Mouse (Mus musculus) G1E (cell line): Measurements from ENCODE around the gene Gm45713. TPM values are rescaled to one million over a fixed set of nuclear protein-coding genes. Genes with fewer than 3 reads are reported as not detected.
"Not testable (repeated sequence)": the region's sequence is repeated elsewhere in the genome, so short reads cannot be mapped to it uniquely, and the experiment has no call there.

Experiments used
- ATAC-seq: 2 replicates; pipeline ENCODE4 v1.8.0; 2016; ENCODE audit warnings: mild to moderate bottlenecking; ENCODE audit not compliant: insufficient number of reproducible peaks, poor library complexity, low FRiP score, severe bottlenecking; ENCODE audit errors: extremely low read depth
- DNase-seq: peaks from one replicate; pipeline ENCODE4 v3.0.0; 2012; ENCODE audit warnings: low spot score
- H3K27me3 ChIP-seq: 2 replicates; pipeline ENCODE4 v1.6.1; 2012; ENCODE audit warnings: mild to moderate bottlenecking, low read length, inconsistent platforms; ENCODE audit not compliant: insufficient read depth
- H3K36me3 ChIP-seq: replicated peaks from 2 replicates; pipeline ENCODE3; 2012; ENCODE audit warnings: mild to moderate bottlenecking, inconsistent platforms
- H3K4me1 ChIP-seq: 2 replicates; pipeline ENCODE4 v1.6.1; 2012; ENCODE audit warnings: low read depth, low read length, inconsistent platforms, mixed read lengths; ENCODE audit not compliant: insufficient read depth
- H3K4me3 ChIP-seq: 2 replicates; pipeline ENCODE4 v1.5.1; 2012; ENCODE audit warnings: low read depth, mild to moderate bottlenecking, inconsistent platforms, low read length, moderate library complexity, mixed read lengths
- H3K9me3 ChIP-seq: replicated peaks from 2 replicates; pipeline ENCODE4 v1.6.1; 2012; ENCODE audit warnings: inconsistent platforms
- CTCF ChIP-seq: IDR thresholded peaks from 2 replicates; pipeline ENCODE4 v1.5.1; 2012; ENCODE audit warnings: low read depth, low read length, inconsistent platforms, mixed read lengths
- GATA1 ChIP-seq: IDR thresholded peaks from 2 replicates; pipeline ENCODE4 v1.6.1; 2012; ENCODE audit warnings: borderline replicate concordance, low read length, inconsistent platforms, mixed read lengths
- GATA2 ChIP-seq: IDR thresholded peaks from 2 replicates; pipeline ENCODE4 v1.6.1; 2012; ENCODE audit warnings: low read depth, low read length, inconsistent platforms, borderline replicate concordance
- POLR2AphosphoS5 ChIP-seq: IDR thresholded peaks from 2 replicates; pipeline ENCODE4 v1.6.1; 2012; ENCODE audit warnings: low read depth, low read length, inconsistent platforms; ENCODE audit not compliant: insufficient replicate concordance
- TAL1 ChIP-seq: conservative IDR thresholded peaks from 2 replicates; pipeline ENCODE4 v1.6.1; 2012; ENCODE audit warnings: low read depth, low read length, inconsistent platforms, mixed read lengths
- polyA plus RNA-seq: library from polyadenylated mRNA; stranded (reverse); fragments of >175 nt; gene quantifications from 2 replicates; pipeline ENCODE4 v1.2.3, GENCODE M21; 2012
- total RNA-seq, 2 experiments: library from RNA; stranded (forward) in 1 of 2; stranded (reverse) in 1 of 2; fragments of 200-1000 nt in 1 of 2; fragments of >200 nt in 1 of 2; fragmentation: Nextera tagmentation in 1 of 2; gene quantifications; 2 replicates each; pipeline ENCODE4 v1.2.3; 2014 to 2017

Gm45713 gene
- total and polyA plus RNA-seq, 3 experiments: 0.16 to 1.3 TPM; not detected in 1

DNA sequence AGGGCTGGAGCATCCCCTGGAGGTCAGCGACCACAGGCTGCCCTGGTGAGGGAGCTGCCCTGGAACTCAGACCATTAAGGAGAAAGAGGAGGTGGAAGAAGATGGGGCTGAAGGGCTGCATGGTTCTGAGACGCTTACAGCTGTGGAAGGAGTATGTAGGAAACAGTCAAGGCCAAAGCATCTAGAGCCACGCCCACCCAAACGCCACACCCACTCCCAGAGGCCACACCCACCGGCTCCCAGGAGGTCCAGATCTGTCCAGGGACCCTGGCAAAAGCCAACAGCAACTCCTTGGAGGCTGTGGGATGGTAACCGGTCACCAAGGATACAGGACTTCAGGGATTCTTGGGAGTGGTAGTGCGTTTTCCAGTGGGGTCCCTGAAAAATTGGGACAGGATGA is 42.5 kb upstream of the Gm45713 start:
- Histone ChIP-seq H3K4me1 (peaks cover 35% of the 10 kb centered on the region), H3K27me3 (peaks cover 84% of the 10 kb centered on the region), H3K9me3 (no peaks in the 10 kb centered on the region), H3K4me3 (no peak overlapping the region), H3K36me3 (no peaks in the 10 kb centered on the region)
- ATAC-seq: no peak
- TF ChIP-seq GATA2 (no peak), TAL1 (no peak)
- no peak for DNase-seq

DNA sequence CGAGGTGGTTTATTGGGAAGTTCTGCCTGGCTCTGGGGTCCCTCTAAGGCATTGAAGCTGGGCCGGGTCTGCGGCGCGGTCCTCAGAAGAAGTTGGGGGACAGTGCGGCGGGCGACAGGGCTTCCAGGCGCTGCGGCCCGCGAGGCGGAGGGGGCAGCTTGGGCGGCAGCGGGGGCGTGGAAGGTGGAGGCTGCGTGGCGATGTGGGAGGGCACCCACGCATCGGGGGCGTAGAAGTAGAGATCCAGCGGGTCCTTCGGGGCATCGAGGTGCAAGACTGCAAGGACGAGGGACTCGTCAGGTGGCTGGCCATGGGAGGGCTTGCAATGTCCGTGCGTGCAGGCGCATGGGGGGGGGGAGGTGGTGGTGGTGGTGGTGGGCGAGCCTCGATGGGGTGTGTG is 40.3 kb upstream of the Gm45713 start:
- ATAC-seq: no peak
- TF ChIP-seq CTCF (no peak), TAL1 (no peak), GATA1 (no peak), GATA2 (no peak), POLR2AphosphoS5 (no peak)
- no peaks in the 10 kb centered on the region for H3K36me3 ChIP-seq
- peaks cover 75% of the 10 kb centered on the region for H3K27me3 ChIP-seq
- no peak overlapping the region for H3K4me3 ChIP-seq
- peaks cover 3% of the 10 kb centered on the region for H3K9me3 ChIP-seq
- no peak for DNase-seq
- peaks cover 23% of the 10 kb centered on the region for H3K4me1 ChIP-seq

DNA sequence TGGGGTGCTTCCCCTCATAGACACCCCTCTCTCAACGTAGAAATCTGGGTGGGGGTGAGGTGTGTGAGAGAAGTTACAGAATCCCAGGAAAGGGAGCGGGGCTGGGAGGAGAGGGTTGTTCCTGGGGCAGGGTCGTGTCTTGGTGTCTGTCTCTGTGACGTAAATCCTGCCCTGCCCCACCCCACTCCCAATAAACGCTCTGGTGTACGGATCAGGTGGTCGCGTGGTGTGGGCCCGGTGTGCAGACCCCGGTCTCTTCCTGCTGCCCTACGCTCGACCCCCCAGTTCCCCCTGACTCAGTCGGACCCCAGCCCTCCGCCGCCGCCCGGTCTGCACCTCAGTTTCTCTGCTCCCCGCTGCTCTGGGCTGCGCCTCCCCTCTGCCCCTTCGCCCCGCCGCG is 39.9 kb upstream of the Gm45713 start:
- DNase-seq (no peak), ATAC-seq (no peak)
- no peak for TF ChIP-seq CTCF
- TF ChIP-seq POLR2AphosphoS5: no peak
- TF ChIP-seq TAL1: no peak
- TF ChIP-seq GATA2: no peak
- TF ChIP-seq GATA1: no peak
- no peak overlapping the region for H3K4me3 ChIP-seq
- peaks cover 19% of the 10 kb centered on the region for H3K4me1 ChIP-seq
- peaks cover 70% of the 10 kb centered on the region for H3K27me3 ChIP-seq
- H3K36me3 ChIP-seq: no peaks in the 10 kb centered on the region
- H3K9me3 ChIP-seq: peaks cover 3% of the 10 kb centered on the region

DNA sequence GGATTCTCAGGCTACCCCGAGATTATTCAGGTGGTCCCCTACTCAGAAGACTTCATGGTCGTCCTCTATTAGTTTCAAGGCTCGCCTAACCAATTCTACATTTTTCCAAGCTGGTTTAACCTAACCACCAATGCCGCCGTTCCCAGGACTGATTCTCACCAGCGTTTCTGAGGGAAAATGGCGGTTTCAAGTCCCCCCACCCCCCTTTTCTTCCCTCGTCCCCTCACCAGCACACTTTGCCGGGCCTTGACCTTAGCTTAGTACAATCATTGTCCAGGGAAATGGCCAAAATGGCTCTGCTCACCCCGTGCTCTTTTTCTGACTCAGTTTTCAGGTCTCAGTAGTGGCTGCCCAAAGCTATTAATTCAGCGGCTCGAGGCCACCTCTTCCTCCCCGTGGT is 39.4 kb upstream of the Gm45713 start:
- H3K4me3 ChIP-seq: no peak overlapping the region
- peaks cover 19% of the 10 kb centered on the region for H3K4me1 ChIP-seq
- DNase-seq (no peak), ATAC-seq (no peak)
- TF ChIP-seq TAL1 (no peak), GATA1 (no peak), POLR2AphosphoS5 (no peak), GATA2 (no peak), CTCF (no peak)
- H3K36me3 ChIP-seq: no peaks in the 10 kb centered on the region
- peaks cover 8% of the 10 kb centered on the region for H3K9me3 ChIP-seq
- peaks cover 66% of the 10 kb centered on the region for H3K27me3 ChIP-seq

DNA sequence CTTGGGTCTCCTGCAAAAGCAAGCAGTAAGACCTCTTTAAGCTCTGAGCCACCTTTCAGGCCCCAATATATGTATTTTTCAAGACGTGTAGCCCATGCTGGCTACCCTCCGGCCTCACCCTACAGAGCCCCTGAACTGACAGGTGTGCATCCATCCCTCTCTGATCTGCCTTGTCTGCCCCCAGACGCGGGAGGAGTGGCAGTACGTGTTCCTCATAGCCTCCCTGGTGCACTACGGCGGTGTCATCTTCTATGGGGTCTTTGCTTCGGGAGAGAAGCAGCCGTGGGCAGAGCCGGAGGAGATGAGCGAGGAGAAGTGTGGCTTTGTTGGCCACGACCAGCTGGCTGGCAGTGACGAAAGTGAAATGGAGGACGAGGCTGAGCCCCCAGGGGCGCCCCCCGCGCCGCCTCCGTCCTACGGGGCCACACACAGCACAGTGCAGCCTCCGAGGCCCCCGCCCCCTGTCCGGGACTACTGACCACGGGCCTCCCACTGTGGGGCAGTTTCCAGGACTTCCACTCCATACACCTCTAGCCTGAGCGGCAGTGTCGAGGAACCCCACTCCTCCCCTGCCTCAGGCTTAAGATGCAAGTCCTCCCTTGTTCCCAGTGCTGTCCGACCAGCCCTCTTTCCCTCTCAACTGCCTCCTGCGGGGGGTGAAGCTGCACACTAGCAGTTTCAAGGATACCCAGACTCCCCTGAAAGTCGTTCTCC is 38.7 kb upstream of the Gm45713 start:
- Histone ChIP-seq H3K9me3 (peaks cover 14% of the 10 kb centered on the region), H3K36me3 (no peaks in the 10 kb centered on the region), H3K4me3 (no peak overlapping the region; the same call in 1 of the 2 replicates), H3K27me3 (peaks cover 64% of the 10 kb centered on the region), H3K4me1 (peaks cover 19% of the 10 kb centered on the region)
- ATAC-seq (no peak), DNase-seq (no peak)
- no peak for TF ChIP-seq CTCF
- no peak for TF ChIP-seq GATA2
- no peak for TF ChIP-seq TAL1
- no peak for TF ChIP-seq POLR2AphosphoS5
- no peak for TF ChIP-seq GATA1

DNA sequence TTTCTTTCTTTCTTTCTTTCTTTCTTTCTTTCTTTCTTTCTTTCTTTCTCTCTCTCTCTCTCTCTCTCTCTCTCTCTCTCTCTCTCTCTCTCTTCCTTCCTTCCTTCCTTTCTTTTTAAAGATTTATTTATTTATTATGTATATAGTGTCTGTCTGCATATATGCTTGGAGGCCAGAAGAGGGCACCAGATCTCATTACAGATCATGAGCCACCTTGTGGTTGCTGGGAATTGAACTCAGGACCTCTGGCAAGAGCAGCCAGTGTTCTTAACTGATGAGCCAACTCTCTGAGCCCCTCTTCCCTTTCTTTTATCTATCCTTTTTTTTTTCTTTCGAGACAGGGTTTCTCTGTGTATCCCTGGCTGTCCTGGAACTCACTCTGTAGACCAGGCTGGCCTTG is 37.7 kb upstream of the Gm45713 start:
- not testable (repeated sequence) for DNase-seq, ATAC-seq
- H3K9me3 ChIP-seq: peaks cover 21% of the 10 kb centered on the region

DNA sequence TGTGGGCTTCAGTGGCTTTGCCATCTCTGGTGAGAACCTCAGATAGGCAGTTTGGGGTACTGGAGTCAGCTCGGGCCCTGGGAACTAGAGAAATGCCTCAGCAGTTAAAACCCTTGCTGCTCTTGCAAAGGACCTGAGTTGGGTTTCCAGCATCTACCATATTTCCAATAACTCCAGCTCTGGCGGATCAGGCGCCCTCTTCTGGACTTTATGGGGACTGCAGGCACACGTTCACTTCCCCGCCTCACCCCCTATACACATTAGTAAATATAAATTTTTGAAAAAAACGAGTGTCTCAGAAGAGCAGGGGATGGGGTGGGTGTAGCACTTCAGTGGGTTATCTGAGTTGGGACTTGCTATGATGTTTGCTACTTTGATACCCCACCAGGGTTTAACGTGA is 36.9 kb upstream of the Gm45713 start:
- H3K4me1 ChIP-seq: peaks cover 18% of the 10 kb centered on the region
- DNase-seq (no peak), ATAC-seq (no peak)
- no peak overlapping the region for H3K4me3 ChIP-seq
- no peaks in the 10 kb centered on the region for H3K36me3 ChIP-seq
- peaks cover 57% of the 10 kb centered on the region for H3K27me3 ChIP-seq
- H3K9me3 ChIP-seq: peaks cover 25% of the 10 kb centered on the region
- 0 out of 2 replicates have a peak, but pooled peaks have one; percentile 17 for TF ChIP-seq CTCF
- no peak for TF ChIP-seq GATA2
- no peak for TF ChIP-seq POLR2AphosphoS5

More for the DNA sequence above, 37.7 kb upstream of the Gm45713 start:
- not testable (repeated sequence) for H3K36me3 ChIP-seq, H3K4me3 ChIP-seq
- Histone ChIP-seq H3K4me1 (peaks cover 19% of the 10 kb centered on the region), H3K27me3 (peaks cover 58% of the 10 kb centered on the region)
